Mouse (Mus musculus) bone marrow macrophage, adult 2 months (primary cell): Measurements from ENCODE around the gene Rrp36.

Experiments
- CTCF ChIP-seq: IDR thresholded peaks from 2 replicates; pipeline ENCODE4 v1.5.1; 2012; ENCODE audit warnings: low read depth, mild to moderate bottlenecking, low read length, moderate library complexity
- POLR2A ChIP-seq: IDR thresholded peaks from 2 replicates; pipeline ENCODE4 v1.6.1; 2012; ENCODE audit warnings: mild to moderate bottlenecking, low read depth, low read length, borderline replicate concordance

- no peak for TF ChIP-seq CTCF
- no peak for TF ChIP-seq POLR2A
These were observed 46.9 kb upstream of the Rrp36 start for GRCm38 (mm10) chr17:46721077-46721476.
